Mouse (Mus musculus) heart, adult 8-10 months (tissue): ENCODE results near the gene Kmo. TPM values are rescaled to one million over a fixed set of nuclear protein-coding genes. Genes with fewer than 3 reads are reported as not detected.

ENCODE experiments used
- DNase-seq: peaks from one replicate; pipeline ENCODE4 v3.0.0; 2022; ENCODE audit warnings: low spot score
- total RNA-seq, 4 experiments: library from RNA; stranded (reverse); gene quantifications; 2 replicates each; pipeline ENCODE4 v1.2.4; 2022

Kmo gene
- total RNA-seq = under 1 TPM; 0.28 to 0.44 (median 0.30) TPM

DNA sequence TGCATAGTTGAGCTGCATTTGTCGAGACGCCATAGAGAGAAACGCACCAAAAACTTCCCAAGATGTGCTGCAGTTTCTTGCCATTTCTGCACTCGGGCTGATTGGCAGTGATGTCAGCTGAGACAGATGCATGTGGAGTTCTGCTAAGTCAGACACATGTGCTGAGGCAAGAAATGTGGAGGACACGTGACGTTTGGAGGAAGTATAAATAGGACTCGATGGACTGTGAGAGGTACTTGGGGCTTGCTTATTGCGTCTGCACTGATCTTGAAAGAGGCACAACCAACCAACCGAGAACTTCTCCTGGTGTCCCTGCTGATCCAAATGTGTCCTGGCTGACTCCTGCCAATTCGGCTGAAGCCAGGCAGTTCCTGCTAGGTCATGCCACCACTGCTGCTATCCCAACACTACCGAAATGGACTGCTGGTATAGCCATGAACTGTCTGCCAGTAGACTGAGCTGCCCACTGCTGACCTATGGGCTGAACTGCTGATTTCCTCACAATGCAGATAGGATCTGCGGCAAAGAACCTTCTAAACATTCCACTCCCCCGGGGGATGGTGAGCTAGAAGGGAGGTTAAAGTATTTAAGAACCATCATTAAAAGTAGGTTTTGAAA, at the start of gene Kmo:
Gene Kmo (plus strand): TSS at position 568 of the 618 bp plus-strand sequence.
- DNase-seq = no peak

DNA sequence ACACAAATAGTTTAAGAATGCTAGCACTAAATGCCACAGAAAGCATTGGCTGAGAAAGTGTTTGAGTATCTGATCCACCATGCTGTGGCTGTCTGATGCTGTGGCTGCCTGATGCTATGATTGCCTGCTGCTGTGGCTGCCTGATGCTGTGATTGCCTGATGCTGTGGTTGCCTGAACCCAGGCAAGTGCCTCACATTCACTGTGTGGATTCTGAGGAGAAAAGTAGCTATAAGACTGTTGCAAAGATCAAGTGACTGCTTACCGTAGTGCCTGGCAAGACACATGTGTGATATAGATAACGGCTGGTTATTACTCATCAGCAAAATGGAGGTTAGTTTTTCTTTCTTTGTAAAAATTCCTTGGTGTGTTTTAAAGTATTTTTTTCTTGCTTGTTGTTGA, 46.1 kb upstream of the Kmo start:
- no peak for DNase-seq

DNA sequence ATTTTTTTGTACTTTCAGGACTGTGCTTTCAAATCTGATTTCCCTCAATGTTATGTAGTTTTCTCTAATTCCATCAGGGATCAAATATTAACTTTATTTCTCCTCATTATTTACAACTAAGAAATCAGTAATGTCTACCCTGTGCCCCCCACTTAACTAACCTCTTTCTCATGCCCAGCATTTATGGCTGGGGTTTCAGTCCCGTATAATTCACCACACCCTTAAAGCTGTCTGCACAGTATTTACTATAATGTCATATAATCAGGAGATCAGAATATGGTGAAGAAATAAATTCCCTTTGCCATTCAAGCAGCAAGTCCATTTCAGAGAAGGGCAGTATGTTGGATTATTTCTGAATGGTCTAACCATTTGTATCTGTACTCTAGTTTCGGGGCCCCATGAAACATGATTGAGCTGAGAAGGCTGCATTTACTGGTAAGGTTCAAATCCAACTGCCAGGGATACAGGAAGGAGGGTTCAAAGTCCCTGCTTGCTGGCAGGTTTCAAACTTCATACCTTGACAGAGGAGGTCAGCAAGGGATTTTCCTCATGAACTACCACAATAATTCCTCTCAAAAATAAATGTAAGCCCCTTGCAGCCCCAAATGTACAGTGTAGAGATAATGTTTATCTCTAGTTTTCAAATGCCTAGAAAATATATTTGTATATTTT, 41.6 kb upstream of the Kmo start:
- no peak for DNase-seq

DNA sequence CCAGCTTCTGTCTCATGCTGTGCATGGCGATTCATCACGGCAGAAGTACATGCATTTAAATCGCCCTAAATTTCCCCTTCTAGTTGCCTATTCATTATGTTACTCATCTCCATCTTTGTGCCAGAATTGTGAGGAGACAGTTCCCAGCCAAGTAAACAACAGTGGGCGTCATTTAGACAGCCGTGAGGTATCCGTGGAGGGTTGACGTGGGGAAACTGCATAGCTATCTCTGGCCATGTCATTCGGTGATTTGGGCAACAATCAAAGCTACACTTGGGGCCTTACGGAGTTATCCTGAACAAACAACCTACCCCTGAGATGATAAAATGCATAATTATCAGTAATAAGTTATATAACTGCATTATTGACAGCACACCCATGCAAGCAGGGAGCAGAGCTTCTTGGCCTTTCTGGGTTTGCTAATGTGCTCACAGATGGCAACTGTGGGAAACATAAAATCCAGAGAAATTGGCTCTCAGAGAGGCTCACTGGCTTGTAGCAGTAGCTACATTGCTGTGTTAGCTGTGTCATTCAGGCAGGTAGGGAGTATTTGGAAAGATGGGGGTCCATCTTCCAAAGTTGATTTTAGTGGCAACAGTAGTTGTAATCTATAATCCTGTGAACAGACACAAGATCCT, 40.5 kb upstream of the Kmo start:
- DNase-seq = no peak

DNA sequence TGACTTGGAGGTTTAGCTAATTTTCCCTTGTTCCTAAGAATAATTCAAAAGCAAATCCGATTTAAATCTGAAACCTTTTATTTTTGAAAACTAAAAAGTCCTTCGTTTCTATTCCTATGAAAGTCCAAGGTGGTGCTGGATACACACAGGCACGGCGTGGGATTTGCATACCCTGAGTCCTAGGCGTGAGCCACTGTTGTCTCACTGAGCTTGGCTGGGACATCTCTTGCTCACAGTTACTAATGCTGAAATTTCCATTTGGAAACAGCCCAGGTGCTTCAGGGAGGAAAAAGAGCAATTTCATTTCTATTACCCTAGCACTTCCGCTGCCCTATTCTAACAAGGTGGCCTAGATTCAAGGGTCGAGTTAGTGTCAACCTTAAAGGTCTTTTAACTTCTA, 39.8 kb upstream of the Kmo start:
- no peak for DNase-seq

DNA sequence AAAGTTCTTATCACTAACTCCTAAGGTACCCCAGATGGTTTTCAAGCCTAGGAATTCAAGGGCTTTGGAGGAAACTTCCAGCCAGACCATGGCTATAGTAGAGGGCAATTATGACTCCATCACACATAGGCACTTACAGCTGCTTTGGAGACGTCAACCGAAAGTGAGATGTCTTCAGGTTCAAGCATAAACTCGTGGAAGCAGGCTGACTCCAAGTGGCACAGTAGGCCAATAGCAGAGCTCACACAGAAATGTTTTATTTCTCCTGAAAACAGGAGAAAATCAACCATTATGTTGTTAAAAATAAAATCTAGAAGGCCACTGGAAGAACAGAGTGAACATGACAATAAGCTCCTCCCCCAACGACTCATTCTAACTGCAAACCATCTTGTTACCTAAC, 37.4 kb upstream of the Kmo start:
- no peak for DNase-seq

DNA sequence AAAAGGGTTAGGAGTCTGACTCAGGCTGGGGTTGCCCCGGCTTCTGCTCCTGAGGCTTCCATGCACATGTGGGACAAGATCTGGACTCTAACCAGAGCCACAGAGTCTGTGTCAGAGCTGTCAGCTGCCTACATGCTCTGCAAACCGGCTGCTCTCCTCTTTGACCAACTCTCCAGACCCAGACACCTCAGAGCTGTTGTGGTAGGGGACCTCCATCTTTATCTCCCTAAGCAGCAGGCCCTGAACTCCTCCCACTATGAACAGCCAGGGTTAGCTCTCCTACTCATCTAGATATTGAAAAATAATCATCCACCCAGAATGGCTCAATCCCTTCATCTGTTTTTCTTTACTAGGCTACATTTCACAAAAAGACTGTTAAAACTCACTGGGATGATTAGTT, 34.9 kb upstream of the Kmo start:
- DNase-seq = no peak

DNA sequence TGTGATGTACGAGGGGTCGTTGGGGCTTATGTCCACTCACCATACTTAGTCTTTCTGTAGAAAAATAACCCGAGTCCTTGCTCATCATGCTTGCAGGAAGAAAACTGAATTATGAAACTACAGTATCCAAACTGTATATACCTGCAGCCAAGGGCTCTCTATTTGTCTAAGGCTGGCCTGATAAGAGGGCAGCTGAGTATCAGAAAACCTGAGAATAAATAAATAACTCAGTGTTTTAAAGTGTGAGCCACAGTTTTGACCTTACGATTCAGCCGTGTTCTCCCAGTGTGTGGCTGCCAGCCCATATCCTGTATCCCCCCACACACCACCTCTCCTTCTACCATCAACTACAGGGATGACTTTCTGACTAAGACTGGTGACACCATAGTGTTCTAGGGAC, 33.5 kb upstream of the Kmo start:
- no peak for DNase-seq

DNA sequence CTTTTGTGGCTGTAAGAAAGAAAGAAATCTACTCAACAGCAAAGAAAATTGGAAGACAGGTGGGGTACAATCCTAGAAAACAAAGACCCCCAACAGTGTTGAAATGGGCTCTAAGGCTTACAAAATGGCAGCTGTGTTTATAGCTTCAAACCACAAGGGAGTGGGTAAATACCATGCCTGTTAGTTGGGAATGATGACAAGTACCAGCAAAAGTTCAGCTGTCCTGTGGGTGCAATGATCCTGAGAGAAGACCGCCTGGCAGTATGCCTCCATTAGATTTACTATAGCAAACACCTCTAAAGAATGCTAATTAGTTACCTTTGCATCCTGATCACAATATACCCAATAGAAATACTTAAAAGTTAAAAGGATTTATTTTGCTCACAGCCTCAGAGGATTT, 27.3 kb upstream of the Kmo start:
- no peak for DNase-seq

DNA sequence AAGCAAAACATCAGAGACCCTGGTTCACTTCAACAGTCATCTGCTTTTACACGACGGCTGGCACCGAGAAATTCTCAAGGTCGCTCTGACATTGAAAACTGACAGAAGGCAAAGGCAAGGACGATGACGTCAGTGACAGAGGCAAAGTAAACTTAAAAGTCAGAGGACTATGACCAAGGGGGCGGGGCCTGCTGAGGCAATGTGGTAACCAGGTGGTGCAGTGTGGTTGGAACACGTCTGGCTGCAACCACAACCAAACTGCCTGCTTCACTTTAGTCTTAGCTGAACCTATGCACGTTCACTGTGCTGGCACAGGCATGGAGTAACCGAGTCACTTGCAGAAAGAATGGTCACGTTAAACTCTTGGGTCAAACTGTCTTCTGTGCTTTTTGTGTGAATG, 17.9 kb upstream of the Kmo start:
- no peak for DNase-seq

DNA sequence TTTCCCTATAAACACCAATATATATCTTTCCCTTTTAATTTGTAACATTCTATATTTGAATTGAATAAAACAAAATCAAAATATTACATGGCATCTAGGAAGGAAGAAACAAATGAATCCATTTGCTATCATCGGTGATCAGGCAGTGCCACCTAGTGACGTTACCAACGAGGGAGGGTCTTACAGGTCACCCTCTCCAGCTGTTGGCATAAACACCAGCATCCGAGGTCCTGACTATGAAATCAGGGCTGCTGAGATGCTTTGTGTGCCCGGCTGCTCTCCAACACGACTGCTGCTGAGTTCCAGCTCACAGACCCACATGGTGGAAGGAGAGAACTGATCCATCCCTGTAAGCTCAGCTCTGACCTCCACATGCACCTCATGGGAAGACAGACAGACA, 16.8 kb upstream of the Kmo start:
- DNase-seq = no peak

DNA sequence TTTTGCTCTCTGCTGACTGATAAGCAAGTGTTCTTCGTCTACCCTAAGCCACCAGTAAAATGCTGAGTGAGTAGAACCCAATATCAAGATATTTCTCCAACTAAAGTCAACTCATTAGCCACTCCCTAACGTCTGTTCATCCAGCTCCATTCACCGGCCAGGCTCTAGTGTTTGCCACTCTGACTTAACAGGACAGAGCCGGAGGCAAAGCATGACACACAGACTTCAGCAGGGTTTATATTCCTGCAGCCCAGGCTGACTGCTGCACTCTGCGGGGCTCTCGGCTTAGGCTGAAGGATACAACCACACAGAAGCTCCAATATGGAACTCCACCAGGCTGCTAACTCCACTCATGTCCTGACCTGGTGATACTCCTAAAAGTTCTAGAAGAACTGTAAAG, 12.9 kb upstream of the Kmo start:
- no peak for DNase-seq

DNA sequence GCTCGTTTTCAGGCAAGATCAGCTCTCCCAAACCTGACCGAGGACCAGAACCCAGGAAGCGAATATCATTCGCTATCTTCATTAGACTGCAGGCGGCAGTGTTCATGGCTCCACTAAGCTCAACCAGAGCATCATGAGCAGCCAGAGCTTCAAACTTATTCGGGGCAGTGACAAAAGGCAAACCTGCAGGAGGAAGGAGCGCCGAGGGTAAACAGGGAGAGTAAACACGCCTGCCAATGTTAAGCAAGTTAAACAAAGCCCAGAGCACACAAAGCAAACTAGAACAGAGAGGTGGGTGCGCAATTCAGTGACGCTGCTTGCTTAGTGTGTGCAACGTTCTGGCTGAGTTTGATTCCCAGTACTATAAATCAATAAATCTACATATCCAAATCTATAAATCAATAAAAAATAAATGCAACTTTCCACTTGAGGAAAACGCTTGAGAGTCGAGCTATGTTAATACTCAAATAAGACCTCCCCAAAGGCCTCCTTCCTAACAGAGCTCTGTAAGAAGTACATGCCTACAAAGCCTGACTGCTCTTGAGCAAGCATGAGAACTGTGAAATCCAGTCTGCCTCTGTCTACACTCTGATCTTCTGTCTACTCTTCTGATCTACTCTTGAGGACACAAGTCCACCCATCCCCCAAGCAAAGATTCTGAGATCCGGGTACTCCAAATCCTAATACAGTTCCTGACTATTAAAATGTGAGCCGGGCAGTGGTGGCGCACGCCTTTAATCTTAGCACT, 12.2 kb upstream of the Kmo start:
- DNase-seq = no peak

DNA sequence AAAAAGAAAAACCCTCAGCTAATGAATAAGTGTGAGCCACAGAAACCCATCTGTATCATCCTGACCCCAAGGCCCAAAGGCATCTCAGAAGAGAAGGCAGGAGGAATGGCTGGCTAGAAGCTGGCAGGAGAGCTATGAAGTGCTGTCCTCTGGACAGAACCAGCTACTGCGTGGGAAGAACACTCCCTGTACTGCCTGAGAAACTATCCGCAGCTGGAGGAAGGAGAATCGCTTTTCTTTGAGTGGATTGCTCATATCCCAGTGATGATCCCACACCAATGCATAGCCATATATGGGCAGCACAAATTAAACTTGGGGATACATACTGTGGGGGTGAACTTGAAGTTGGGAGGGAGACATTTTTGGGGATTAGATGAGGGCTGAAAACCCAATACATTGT, 11.5 kb upstream of the Kmo start:
- DNase-seq = no peak

DNA sequence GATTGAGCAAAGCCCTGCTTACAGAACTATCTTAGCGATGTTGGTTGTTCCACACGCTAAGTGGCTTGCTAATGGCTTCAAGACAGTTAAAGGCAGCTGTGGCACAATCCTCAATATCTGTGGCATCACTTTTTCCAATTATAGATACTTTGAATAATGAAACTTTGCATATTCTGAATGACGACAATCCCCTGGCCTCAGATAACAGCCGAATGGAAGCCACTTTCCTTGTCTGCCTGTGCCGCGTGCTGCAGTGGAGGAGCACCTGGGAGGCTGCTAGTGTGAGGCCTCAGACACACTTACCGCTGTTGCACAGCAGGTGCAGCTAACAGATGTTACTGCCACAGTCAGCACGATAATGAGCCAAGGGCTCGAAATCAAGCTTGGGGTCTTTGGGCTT, 5.2 kb upstream of the Kmo start:
- no peak for DNase-seq

DNA sequence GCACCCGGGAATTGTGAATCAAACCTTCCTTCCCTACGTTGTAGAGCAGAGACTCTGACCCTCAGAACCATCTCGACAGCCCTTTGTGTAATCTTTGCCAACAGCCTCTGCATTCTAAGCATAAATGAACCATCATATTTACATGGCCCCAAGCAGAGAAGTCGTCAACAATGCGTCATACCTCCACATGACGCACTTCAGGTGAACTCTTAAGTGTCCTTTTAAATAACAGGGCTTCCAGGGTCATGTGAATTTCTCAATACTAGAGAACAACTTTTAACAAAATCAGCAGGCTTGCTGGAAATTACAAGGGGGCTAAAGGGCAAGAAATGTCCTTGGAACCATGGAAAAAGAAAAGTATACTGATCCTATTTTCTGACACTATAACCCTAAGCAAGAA, 3.5 kb downstream of the Kmo start:
- DNase-seq = no peak

DNA sequence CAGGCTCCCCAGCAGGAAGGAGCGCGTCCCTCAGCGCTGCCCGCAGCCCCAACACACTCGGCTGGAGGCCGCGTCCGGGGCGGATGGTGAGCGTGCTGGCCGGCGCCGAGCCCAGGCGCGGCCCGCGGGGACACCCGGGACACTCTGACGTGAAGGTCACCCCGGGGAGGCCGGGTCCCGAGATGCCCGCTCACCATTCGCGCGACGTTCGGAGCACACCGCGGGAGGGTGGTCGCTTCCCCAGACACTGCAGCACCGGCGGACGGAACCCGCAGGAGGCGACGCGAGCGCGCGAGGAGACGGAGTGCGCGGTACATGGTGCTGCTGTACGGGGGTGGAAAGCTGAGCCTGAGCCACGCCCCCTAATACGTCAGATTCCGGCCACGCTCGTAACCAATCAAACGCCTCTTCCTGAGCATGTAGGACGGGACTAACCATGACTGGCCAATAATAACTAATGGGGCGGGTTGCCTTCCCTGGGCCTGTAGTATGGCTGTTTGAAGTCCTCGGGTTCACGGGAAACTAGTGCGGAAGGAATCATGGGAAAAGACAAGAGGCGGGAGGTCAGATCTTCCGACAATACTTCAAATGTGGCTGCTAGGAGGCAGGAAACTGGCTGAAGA, 5.2 kb downstream of the Kmo start, which contains the start of gene Fh1:
Gene Fh1 (minus strand): TSS at position 379 of the 623 bp plus-strand sequence.
- DNase-seq = peak; percentile 97

DNA sequence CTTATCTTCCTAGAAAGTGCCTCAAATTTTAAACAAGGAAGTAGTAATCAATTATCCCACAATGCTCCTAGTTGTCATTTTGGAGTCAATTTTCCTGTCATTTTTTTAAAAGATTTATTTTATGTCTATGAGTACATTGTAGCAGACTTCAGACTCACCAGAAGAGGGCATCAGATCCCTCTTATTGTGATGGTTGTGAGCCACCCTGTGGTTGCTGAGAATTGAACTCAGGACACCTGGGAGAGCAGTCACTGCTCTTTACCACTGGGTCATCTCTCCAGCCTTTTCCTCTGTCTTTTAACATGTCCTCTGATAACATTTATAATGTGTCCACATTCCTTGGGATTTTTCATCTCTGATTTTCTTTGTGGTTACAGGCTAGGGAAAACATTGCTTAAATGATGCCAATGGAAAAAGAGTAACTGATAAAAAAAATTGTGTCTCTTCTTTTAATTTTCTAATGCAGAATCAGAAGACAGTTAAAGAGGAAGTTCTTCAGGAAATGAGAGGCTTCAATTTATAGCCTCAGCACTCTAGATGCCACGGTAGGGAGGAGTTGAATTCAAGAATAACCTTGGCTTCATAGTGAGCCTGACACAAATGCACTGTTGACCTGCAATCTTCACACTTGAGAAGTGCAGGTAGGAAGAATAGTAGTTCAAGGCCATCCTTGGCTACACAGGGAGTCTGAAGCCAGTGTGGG, 6.0 kb downstream of the Kmo start:
- DNase-seq = no peak

DNA sequence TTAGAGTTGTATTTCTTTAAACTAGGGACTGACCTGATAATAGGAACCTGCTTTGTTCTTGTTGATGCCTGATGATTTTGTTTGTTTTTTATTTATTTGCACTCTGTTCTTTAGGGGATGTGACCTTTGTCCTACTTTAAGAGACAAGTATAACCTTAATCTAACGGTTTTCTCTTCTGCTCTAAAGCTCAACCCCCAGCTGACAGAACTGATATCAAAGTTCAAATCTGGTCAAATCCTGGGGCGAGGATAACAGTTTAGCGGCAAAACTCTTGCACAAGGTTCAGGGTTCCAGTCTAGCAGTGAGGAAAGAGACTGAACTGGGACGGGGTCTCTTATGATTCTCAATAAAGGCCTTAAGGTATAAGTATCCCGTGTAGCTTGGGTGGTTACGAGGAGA, 9.1 kb downstream of the Kmo start:
- DNase-seq = no peak

DNA sequence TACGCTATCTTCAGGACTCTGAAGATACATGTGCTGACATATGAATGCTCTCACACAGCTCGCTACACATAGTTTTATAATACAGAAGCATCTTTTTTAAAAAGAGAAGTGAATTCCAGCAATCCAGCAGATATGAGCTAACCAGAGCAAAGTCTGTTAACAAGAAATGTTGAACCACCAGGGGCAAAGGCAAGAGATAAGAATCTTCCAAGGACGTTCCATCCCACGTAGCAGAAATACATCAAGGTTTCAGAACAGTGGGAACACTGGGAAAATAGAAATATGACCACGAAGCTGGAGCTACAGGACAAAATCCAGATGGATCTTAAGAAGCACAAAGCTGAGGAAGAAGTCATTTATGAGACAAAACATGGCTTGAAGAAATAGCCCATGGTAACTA, 10.2 kb downstream of the Kmo start:
- no peak for DNase-seq

DNA sequence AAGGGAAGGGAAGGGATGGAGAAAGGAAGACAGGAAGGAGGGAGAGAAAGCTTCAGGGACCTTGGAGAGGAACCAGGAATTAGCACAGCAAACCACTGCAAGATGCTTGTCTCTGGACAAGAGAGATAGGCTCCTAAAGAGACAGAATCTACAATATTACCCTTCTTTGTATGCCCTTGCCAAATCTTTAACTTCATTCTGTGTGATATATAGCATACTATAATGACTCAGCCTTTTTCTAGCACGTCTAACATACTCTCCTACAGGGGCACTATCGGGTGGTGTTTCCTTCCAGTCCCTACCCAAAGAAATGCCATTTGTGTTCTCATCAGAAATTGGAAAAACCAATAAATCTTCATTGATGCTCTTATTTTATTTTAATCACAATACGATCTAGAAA, 10.9 kb downstream of the Kmo start:
- no peak for DNase-seq
